Mouse (Mus musculus) lung, embryonic 15.5 days (tissue): Measurements from ENCODE around the gene Acacb. TPM values are rescaled to one million over a fixed set of nuclear protein-coding genes. Genes with fewer than 3 reads are reported as not detected.

Source experiments
- ATAC-seq: fragments of 200-750 bp; cut with Nextera tagmentation; 2 replicates; pipeline ENCODE4 v1.8.0; 2017; ENCODE audit warnings: moderate number of reproducible peaks, borderline replicate concordance; ENCODE audit not compliant: low FRiP score, low TSS enrichment; ENCODE audit errors: extremely low read depth
- H3K27ac ChIP-seq: fragments of 300-500 bp; sonication (generic); 2 replicates; pipeline ENCODE4 v1.5.1; 2015; ENCODE audit warnings: moderate library complexity, mild to moderate bottlenecking, inconsistent platforms
- H3K27me3 ChIP-seq: fragments of 300-500 bp; sonication (generic); 2 replicates; pipeline ENCODE4 v1.6.1; 2015; ENCODE audit warnings: inconsistent platforms
- H3K36me3 ChIP-seq: fragments of 300-500 bp; sonication (generic); 2 replicates; pipeline ENCODE4 v1.6.1; 2015; ENCODE audit warnings: inconsistent platforms
- H3K4me1 ChIP-seq: fragments of 300-500 bp; sonication (generic); 2 replicates; pipeline ENCODE4 v1.6.1; 2015; ENCODE audit warnings: inconsistent platforms
- H3K4me2 ChIP-seq: fragments of 300-500 bp; sonication (generic); 2 replicates; pipeline ENCODE4 v1.6.1; 2015; ENCODE audit warnings: inconsistent platforms, mild to moderate bottlenecking, moderate library complexity
- H3K4me3 ChIP-seq: fragments of 300-500 bp; sonication (generic); 2 replicates; pipeline ENCODE4 v1.5.1; 2015; ENCODE audit warnings: mild to moderate bottlenecking, inconsistent platforms
- H3K9ac ChIP-seq: fragments of 300-500 bp; sonication (generic); 2 replicates; pipeline ENCODE4 v1.6.1; 2015; ENCODE audit warnings: inconsistent platforms
- H3K9me3 ChIP-seq: fragments of 300-500 bp; sonication (generic); 2 replicates; pipeline ENCODE4 v1.6.1; 2016; ENCODE audit warnings: inconsistent platforms
- WGBS: fragments of 180-500 bp; shearing (Covaris S2); methylation state at CpG from one replicate; pipeline ENCODE4 v1.1.7; 2015; 5-methylcytosine and 5-hydroxymethylcytosine counted together
- polyA plus RNA-seq: library from polyadenylated mRNA; unstranded; fragments of >200 nt; fragmentation: Nextera tagmentation; extraction: Ambion mirVana; gene quantifications from 2 replicates; pipeline ENCODE4 v1.2.1, GENCODE M21; 2015

Acacb gene
- polyA plus RNA-seq, 1 experiment from 2014 or later: 2.4 TPM

DNA sequence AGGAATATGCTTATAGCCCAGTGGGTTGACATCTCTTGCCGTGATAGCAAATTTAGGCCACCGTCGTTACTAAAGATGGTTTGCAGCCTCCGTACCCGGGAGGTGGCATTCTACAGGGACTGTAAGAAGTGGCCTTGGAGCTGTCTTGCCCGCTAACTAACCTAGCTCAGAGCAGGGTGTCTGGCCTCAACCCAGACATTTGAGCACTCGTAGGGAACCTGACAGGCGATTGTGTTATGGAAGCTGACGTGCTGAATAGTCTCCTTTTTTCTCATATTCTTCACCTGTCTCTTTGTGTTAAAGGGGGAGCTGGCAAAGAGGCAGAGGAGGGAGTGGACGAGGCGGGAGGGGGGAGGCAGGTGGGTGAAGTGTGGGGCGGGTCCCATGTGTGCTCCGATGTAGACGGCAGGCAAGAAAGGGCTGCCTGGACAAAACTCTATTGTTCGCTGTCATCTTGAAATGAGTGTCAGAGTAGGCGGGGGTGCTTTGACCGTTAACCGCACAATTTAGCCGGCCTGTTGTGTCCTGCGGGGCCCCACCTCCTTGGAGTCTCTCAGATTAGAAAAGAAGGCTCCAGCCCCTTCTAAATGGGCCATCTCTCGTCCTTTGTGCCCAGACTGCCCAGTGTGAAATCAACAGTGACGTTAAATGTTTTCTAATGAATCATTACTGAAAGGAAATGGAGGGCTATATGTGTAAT, 153.0 kb downstream of the Acacb start:
- 50% methylated on average over 22 of the region's 22 CpGs for WGBS
- Histone ChIP-seq H3K27me3 (no peaks in the 10 kb centered on the region), H3K9me3 (no peaks in the 10 kb centered on the region)

DNA sequence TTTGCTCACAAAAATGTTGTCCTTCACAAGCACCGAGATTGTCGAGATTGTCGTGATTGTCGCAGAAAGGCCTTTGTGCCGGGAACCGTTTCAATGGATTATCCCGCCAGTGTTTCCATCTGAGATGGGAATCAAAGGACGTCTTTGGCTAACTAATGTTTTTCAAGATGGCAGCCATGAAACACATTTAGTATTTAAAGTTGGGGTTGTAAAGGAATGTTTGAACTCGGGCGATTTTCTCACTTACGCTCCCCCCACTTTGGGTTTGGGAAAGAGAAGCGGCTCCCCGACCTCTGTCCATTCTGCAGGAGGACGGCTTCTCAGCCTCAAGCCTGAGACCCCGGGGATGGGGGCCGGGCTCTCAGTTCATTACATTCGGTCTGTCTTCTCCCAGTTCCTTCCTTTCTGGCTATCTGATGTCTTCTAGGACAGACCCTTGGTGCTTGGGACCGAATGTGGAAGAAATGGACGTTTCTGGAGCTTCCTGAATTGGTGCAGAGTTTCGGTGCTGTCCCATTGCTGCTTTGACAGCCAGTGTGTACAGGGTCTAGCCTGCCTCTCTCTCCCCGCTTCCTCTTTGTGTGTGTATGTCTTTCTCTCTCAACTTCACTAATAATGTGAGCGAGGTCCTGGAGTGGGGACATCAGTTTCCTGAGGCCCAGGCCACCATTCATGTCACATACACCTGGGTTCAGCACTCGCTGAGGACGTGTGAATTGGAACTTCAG, 153.7 kb downstream of the Acacb start:
- no peak overlapping the region for H3K9ac ChIP-seq
- H3K9me3 ChIP-seq: no peaks in the 10 kb centered on the region
- H3K36me3 ChIP-seq: no peaks in the 10 kb centered on the region
- H3K4me2 ChIP-seq: no peak overlapping the region
- H3K4me1 ChIP-seq: peaks cover 10% of the 10 kb centered on the region
- no peak overlapping the region for H3K4me3 ChIP-seq
- ATAC-seq: no peak
- H3K27me3 ChIP-seq: no peaks in the 10 kb centered on the region
- whole genome bisulfite sequencing: 84% methylated on average over 24 of the region's 24 CpGs
- H3K27ac ChIP-seq: no peak overlapping the region

More for the DNA sequence above, 153.0 kb downstream of the Acacb start:
- H3K4me2 ChIP-seq: no peak overlapping the region
- ATAC-seq: no peak
- no peak overlapping the region for H3K9ac ChIP-seq
- H3K4me1 ChIP-seq: peaks cover 10% of the 10 kb centered on the region
- H3K4me3 ChIP-seq: no peak overlapping the region
- H3K27ac ChIP-seq: no peak overlapping the region
- H3K36me3 ChIP-seq: no peaks in the 10 kb centered on the region

Other genes starting within 250 kb of the Acacb start
- gene Coro1c, start 237.8 kb upstream of the Acacb start, polyA plus RNA-seq: 143 and 144 TPM in 2 replicates
- 15.7 and 16.6 TPM in 2 replicates for gene Ssh1, start 152.6 kb upstream of the Acacb start, polyA plus RNA-seq
- gene Dao, start 142.8 kb upstream of the Acacb start, polyA plus RNA-seq: not detected in 2 replicates
- 11.4 and 13.2 TPM in 2 replicates for gene Usp30, start 81.1 kb upstream of the Acacb start, polyA plus RNA-seq
- gene Svop, start 55.0 kb upstream of the Acacb start, polyA plus RNA-seq: 0.28 and 0.44 TPM in 2 replicates
- gene Alkbh2, start 18.3 kb upstream of the Acacb start, polyA plus RNA-seq: 9.5 and 10.3 TPM in 2 replicates
- 50.9 and 51.8 TPM in 2 replicates for gene Ung, start 16.1 kb upstream of the Acacb start, polyA plus RNA-seq
- 1.4 and 1.7 TPM in 2 replicates for gene Foxn4, start 127.3 kb downstream of the Acacb start, polyA plus RNA-seq
- 3.5 and 4.6 TPM in 2 replicates for gene Myo1h, start 142.6 kb downstream of the Acacb start, polyA plus RNA-seq
- gene Kctd10, start 234.0 kb downstream of the Acacb start, polyA plus RNA-seq: 169 and 176 TPM in 2 replicates
- gene Ube3b, start 234.1 kb downstream of the Acacb start, polyA plus RNA-seq: 43.4 and 46.5 TPM in 2 replicates